Mouse (Mus musculus) layer of hippocampus, postnatal 25 days (tissue): ENCODE measurements around the gene Stx16. TPM values are rescaled to one million over a fixed set of nuclear protein-coding genes. Genes with fewer than 3 reads are reported as not detected.

ENCODE experiments used
- DNase-seq, 2 experiments: peaks; one replicate each; pipeline ENCODE4 v3.0.0; 2022; ENCODE audit warnings: mixed read lengths in 2 of 2, low spot score in 1 of 2; ENCODE audit errors: extremely low spot score in 1 of 2
- total RNA-seq, 2 experiments: library from RNA; stranded (reverse); gene quantifications; 2 replicates each; pipeline ENCODE4 v1.2.3; 2021

The Stx16 gene
- total RNA-seq, 2 experiments from 2014 or later, result 54.0 to 62.2 TPM

- peak; percentile 10 to 16 for DNase-seq
These were observed 987 bp upstream of the Stx16 start for GRCm38 (mm10) chr2:174075072-174075570.

DNA sequence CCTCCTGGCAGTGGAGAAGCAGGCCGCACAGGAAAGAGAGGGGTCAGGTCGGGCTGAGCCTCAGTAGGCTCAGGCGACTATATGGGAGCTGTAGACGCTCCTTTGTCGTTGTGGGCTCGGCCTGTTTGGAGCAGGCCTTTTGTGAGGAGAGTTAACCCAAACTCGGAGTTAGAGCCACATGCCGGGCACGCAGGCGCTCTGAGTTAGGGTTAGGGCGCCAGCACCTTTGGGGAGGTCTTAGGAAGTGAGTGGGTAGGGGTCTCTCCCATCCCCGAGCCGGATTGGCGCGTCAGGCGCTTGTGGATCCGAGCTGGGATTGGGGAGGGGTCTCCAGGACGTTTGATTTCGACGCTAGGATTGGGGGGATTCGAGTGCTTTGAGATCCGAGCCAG is 321 bp downstream of the Stx16 start:
- DNase-seq, result no peak

DNA sequence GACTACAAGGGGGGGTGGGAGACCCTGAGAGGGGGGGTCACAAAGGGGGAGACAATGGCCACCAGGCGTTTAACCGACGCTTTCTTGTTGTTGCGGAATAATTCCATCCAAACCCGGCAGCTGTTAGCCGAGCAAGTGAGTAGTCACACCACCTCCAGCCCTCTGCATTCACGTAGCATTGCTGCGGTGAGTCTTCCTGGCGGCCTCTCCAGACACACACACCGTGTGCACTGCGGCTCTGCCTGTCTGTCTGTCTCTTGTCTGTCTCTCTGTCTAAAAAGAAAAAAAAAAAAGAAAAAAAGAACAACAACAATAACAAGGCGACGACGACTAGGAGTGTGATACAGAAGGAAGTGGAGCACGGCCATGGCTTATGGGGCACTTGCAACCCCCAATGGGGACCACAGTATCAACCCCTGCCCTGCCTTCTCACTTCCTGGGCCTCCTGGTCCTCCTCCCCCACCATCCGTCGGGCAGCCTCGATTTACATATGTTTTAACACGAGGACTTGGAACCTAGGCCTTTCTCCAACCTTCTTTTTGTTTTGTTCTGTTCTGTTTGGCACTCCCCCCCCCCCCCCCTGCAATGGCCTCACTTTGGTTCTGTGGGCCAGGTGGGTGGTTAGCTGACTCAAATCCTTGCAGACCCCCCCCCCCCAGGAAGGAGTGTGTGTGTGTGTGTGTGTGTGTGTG is 1.0 kb downstream of the Stx16 start:
- peak in 1 of 2 experiments; percentile 12 for DNase-seq

DNA sequence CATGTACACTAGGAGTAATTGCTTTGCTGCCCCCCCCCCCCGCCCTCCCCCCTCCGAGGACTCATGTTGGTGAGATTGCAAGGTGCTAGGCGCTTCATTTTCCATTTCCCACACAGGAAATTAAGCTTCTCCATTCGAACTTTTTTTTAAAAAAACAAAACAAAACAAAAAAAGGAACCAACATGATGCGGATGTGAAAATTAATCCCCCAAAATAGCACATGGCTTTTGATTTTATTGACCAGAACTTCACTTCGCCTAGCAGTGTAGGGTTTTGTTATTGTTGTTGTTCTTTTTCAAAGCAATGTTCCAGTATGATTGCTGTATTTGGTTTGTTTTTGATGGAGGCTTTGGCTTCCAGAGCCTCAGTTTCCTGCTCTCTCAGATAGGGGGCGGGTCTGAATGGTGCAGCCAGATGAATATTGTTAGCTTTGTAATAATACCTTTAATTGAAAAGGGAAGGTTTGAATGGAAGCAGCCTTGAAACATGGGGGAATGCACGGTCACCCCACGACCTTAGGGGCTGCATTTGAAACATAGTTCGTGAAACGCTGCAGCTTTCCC is 1.7 kb downstream of the Stx16 start:
- DNase-seq, result no peak

DNA sequence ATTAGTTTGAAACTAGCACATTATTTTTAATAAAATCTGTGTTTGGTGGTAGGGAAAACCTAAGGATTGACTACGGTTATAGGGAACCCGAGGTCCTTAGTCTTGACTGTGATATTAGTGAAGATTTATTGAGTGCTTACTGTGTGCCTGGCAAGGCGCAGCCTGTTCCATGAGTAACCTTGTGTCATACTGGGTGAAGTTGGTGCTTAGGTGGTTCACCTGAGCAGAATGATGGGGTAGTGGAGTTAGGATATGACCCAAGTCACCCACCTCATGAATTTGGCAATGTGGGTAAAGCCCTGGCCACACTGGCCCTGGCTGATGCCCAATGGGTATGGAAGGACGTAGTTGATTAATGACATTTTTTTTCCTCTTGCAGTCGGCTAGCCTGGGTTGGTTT is 5.7 kb downstream of the Stx16 start:
- no peak for DNase-seq

DNA sequence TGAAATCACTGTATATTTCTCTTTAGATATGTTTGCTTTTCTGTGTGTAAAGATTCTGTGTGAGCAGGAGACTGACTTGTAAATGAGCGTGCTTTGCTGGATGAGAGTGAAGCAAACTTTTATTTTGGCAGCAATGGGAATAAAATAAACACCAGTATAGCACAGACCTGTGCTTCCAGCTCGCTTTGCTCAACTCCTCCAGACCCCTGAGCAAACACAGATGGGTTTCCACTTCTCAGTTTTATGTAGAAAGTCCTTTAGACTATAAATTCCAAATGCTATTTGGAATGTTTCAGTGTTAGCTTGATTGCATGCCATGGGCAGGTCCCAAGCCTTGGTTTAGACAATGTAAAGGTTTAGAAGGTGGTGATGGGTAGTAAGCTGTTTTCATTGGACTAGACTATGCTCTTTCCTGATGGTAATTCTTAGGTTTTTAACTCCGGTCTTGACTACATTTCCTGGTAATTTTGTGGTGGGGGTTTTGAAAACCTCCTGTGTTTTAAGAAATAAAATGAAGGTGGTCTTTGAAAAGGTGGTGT is 6.3 kb downstream of the Stx16 start:
- no peak for DNase-seq

GRCm38 (mm10) chr2:174095086-174095485 is 19.0 kb downstream of the Stx16 start:
- DNase-seq, result no peak

DNA sequence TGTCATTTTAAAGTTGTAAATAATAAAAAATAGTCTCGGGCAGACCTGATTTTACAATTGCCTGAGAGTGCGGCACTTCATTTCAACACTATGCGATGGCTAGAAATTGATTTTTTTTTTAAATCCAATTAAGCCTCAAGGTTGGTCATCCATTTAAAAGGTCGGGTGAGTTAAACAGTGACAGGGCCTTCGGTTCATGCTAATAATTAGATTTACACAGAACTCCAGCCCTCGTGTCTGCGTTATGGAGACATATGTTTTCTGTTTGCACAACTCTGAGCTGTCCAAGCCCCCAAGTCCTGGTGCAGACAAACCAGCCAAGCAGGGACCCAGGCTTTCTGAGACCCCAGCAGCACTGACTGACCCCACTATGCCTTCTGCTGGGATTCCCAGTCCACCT is 26.3 kb downstream of the Stx16 start:
- no peak for DNase-seq

- no peak for DNase-seq
These were observed 27.4 kb downstream of the Stx16 start for GRCm38 (mm10) chr2:174103527-174103926.

- no peak for DNase-seq
These were observed 31.3 kb downstream of the Stx16 start for GRCm38 (mm10) chr2:174107375-174107774.

- peak; percentile 34 to 52 for DNase-seq
These were observed 34.1 kb downstream of the Stx16 start, which contains the start of gene Npepl1 for GRCm38 (mm10) chr2:174109991-174110782. TSS of gene Npepl1 (plus strand) at chr2:174110349.

DNA sequence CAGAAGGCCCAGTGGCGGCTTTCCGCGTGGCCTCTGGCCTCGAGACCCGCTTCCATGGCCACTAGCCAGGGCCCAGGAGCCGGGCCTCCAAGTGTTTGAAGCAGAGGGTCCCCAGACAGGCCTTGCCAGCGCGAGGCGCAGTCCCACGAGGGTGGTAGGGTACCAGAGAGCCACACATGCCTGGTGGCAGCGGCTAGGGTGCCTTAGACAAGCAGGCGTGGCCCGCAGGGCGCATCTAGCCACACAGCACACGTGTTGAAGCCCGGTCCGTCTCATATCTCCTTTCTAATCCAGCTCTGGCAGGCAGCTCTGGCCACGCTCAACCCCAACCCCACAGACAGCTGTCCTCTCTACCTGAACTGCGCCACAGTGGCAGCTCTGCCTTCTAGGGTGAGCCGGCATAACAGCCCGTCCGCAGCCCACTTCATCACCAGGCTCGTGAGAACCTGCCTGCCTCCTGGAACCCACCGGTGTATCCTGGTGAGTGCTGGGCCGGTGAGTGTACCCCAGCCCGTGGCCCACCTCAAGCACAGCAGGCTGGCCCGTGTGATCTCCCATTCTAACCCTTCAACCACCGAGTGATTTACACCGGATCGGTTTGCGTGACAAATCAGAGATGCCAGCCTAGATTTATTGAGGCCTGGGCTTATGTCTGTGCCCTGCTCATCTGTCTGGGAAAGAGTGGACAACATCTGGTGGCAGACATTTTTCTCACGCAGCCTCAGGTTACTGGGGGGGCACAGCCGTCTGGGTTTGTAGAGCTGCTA is 34.9 kb downstream of the Stx16 start:
- DNase-seq, result no peak

DNA sequence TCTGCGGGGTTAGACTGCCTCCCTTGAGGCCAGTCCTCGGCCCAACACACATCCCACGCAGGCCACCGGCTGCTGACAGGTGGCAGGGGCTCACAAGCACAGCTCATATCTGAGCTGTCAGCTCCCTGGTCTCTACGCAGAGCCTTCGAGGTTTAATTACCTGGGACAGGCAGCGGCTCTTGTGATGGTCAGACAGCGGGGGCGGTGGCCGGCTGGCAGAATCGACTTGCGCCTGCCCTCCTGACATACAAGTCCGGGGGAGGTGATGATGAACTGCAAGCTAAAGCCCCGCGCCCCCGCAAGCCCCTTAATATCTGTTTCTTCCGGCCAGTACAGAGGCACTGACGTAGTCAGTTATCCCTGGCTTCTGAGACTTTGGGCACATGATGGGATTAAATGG is 36.8 kb downstream of the Stx16 start:
- DNase-seq, result no peak

GRCm38 (mm10) chr2:174114148-174114864 is 38.2 kb downstream of the Stx16 start:
- DNase-seq, result no peak

- no peak for DNase-seq
These were observed 40.8 kb downstream of the Stx16 start for GRCm38 (mm10) chr2:174116929-174117328.

DNA sequence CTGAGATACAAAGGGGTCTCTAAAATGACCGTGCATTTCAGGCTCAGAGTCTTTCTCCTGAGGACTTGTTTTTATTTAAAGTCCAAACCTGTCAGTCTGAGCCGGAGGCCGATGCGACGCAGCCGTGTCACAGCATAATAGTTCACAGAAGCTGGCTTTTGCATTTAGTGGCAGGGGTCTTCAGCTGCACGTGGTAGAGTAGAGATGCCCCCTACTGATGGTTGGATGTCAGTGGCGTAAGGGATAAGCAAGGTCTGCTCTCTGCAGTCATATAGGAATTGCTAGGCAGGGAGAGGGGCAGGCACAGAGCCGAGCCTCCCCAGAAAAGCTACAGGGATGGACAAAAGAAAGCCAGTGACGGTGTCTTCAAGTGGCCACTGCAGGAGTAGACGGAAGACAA is 42.0 kb downstream of the Stx16 start:
- no peak for DNase-seq

DNA sequence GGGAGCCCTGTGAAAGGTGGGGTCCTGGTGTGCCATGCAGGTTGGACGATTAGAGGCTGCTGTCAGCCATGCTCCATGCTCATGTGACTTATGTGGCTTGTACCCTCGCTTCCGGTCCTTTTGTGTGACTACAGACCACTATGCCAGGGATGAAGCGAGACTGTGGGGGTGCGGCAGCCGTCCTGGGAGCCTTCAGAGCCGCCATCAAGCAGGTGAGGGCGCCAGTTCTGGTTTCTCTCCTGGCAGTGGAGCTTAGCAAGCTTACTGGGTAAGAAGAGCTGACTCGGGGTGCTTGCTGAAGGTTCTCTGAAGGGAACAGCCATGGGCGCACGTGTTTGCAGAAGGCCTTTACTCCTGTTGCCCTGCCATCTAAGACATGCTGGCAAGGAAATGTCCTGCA is 43.2 kb downstream of the Stx16 start:
- DNase-seq, result no peak

DNA sequence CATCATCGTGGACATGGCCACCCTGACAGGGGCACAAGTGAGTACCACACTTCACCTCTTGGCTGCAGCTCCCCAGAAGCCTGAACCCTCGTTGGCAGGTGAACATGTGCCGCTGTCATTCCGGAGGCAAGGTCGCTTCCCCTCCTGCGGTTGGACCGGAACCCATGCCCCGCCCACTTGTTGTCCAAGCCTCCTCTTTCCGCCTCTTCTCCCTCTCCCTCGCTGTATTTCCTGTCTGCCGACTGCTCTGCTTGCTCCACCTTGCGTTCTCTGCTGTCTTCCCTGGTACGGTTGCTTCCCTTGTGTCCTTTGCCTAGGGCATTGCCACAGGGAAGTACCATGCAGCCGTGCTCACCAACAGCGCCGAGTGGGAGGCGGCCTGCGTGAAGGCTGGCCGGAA is 44.5 kb downstream of the Stx16 start:
- DNase-seq, result no peak

DNA sequence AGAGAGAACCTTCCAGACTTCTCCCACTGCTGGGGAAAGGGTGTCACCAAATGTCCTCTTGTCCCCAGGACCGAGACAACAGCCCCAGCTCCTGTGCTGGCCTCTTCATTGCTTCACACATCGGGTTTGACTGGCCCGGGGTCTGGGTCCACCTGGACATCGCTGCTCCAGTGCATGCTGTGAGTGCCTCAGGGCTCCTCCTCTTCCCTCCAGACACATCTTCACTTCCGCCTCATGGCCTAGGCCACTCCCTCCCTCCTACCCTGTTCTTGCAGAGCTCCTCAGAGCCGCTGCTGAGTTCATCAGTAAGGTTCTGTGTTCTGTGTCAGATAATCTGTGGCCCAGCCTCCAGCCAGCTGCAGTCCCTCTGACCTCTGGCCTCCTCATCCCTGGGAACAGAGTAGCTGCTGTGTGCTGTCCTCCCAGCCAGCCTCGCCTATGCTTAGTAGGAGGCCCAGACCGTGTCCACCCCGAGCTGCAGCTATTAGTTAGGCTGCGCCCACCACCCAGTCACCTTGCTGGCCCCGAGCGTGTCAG is 45.4 kb downstream of the Stx16 start:
- no peak for DNase-seq
